Mouse (Mus musculus) hindbrain, postnatal 0 days (tissue): Measurements from ENCODE around the gene Rbms2. TPM values are rescaled to one million over a fixed set of nuclear protein-coding genes. Genes with fewer than 3 reads are reported as not detected.

Experiments used
- ATAC-seq: fragments of 200-750 bp; cut with Nextera tagmentation; 2 replicates; pipeline ENCODE4 v1.8.0; 2017; ENCODE audit warnings: mild to moderate bottlenecking, moderate TSS enrichment, moderate library complexity
- DNase-seq: peaks from one replicate; pipeline ENCODE4 v3.0.0-alpha.2; 2015; ENCODE audit warnings: low spot score
- H3K27ac ChIP-seq: fragments of 300-500 bp; sonication (generic); 2 replicates; pipeline ENCODE4 v1.5.1; 2014; ENCODE audit warnings: mild to moderate bottlenecking
- H3K27me3 ChIP-seq: fragments of 300-500 bp; sonication (generic); 2 replicates; pipeline ENCODE4 v1.6.1; 2014; ENCODE audit warnings: low read length, mixed read lengths; ENCODE audit not compliant: insufficient read depth
- H3K36me3 ChIP-seq: fragments of 300-500 bp; sonication (generic); 2 replicates; pipeline ENCODE4 v1.6.1; 2014; ENCODE audit warnings: low read length, mixed read lengths; ENCODE audit not compliant: insufficient read depth
- H3K4me1 ChIP-seq: fragments of 300-500 bp; sonication (generic); 2 replicates; pipeline ENCODE4 v1.6.1; 2014; ENCODE audit warnings: antibody characterized with exemption, low read length, mixed read lengths; ENCODE audit not compliant: insufficient read depth
- H3K4me2 ChIP-seq: fragments of 300-500 bp; sonication (generic); 2 replicates; pipeline ENCODE4 v1.6.1; 2014; ENCODE audit warnings: low read depth, mild to moderate bottlenecking, low read length, moderate library complexity, mixed read lengths
- H3K4me3 ChIP-seq: fragments of 300-500 bp; sonication (generic); 2 replicates; pipeline ENCODE4 v1.5.1; 2014; ENCODE audit warnings: low read length
- H3K9ac ChIP-seq: fragments of 300-500 bp; sonication (generic); replicated peaks from 2 replicates; pipeline ENCODE4 v1.6.1; 2014; ENCODE audit warnings: mild to moderate bottlenecking, low read length, moderate library complexity, mixed read lengths
- H3K9me3 ChIP-seq: fragments of 300-500 bp; sonication (generic); 2 replicates; pipeline ENCODE4 v1.6.1; 2016; ENCODE audit warnings: low read length, mixed read lengths
- CTCF ChIP-seq: IDR thresholded peaks from 2 replicates; pipeline ENCODE4 v1.5.1; 2016; ENCODE audit warnings: antibody characterized with exemption, control low read depth, low read depth
- WGBS: fragments of 180-500 bp; shearing (Covaris S2); extraction: QIAGEN DNeasy Blood & Tissue Kit; methylation state at CpG from one replicate; pipeline ENCODE4 v1.1.7; 2014; 5-methylcytosine and 5-hydroxymethylcytosine counted together
- polyA plus RNA-seq: library from polyadenylated mRNA; unstranded; fragments of >200 nt; fragmentation: Nextera tagmentation; extraction: Ambion mirVana; gene quantifications from 2 replicates; pipeline ENCODE4 v1.2.1, GENCODE M21; 2015
- total RNA-seq: library from RNA; depleted of rRNA; stranded (reverse); fragments of >200 nt; gene quantifications from 2 replicates; pipeline ENCODE4 v1.2.3, GENCODE M21; 2014

The Rbms2 gene
- total and polyA plus RNA-seq, 2 experiments from 2014 or later = 7.3 to 13.2 TPM

- Histone ChIP-seq H3K36me3 (no peaks in the 10 kb centered on the region), H3K9ac (peak overlapping the region; percentile 92), H3K27ac (peak overlapping the region; percentile 79), H3K9me3 (no peaks in the 10 kb centered on the region), H3K27me3 (no peaks in the 10 kb centered on the region), H3K4me1 (peaks cover 16% of the 10 kb centered on the region), H3K4me2 (peak overlapping the region; percentile 75), H3K4me3 (peak overlapping the region; percentile 100)
- TF ChIP-seq CTCF = no peak
- DNase-seq = peak; percentile 75
- no peak for ATAC-seq
- under 1% methylated on average over 13 of the region's 13 CpGs for WGBS
Observed at GRCm38 (mm10) chr10:128097587-128097971, 82.5 kb downstream of the Rbms2 start.

GRCm38 (mm10) chr10:128096693-128097586 is 83.2 kb downstream of the Rbms2 start:
- peak; percentile 84 for ATAC-seq
- peaks cover 20% of the 10 kb centered on the region for H3K4me1 ChIP-seq

GRCm38 (mm10) chr10:128096313-128096692 is 83.8 kb downstream of the Rbms2 start:
- Histone ChIP-seq H3K9me3 (no peaks in the 10 kb centered on the region), H3K4me3 (peak overlapping the region; percentile 100; the same call in 1 of the 2 replicates), H3K27ac (no peak overlapping the region), H3K9ac (no peak overlapping the region), H3K27me3 (no peaks in the 10 kb centered on the region), H3K4me1 (peaks cover 26% of the 10 kb centered on the region), H3K4me2 (no peak overlapping the region), H3K36me3 (no peaks in the 10 kb centered on the region)
- TF ChIP-seq CTCF = no peak
- DNase-seq (no peak), ATAC-seq (no peak)
- 23% methylated on average over 4 of the region's 4 CpGs for WGBS

More at GRCm38 (mm10) chr10:128096693-128097586, 83.2 kb downstream of the Rbms2 start:
- peak; percentile 45; the same call in 1 of the 2 replicates for TF ChIP-seq CTCF
- peak overlapping the region; percentile 100 for H3K4me3 ChIP-seq
- peak overlapping the region; percentile 92 for H3K9ac ChIP-seq
- peak; percentile 95 for DNase-seq
- WGBS = under 1% methylated on average over 76 of the region's 86 CpGs
- peak overlapping the region; percentile 75 for H3K4me2 ChIP-seq
- H3K36me3 ChIP-seq = no peaks in the 10 kb centered on the region
- peak overlapping the region; percentile 79 for H3K27ac ChIP-seq
- no peaks in the 10 kb centered on the region for H3K27me3 ChIP-seq
- no peaks in the 10 kb centered on the region for H3K9me3 ChIP-seq

- no peaks in the 10 kb centered on the region for H3K9me3 ChIP-seq
- H3K4me3 ChIP-seq = no peak overlapping the region
- H3K36me3 ChIP-seq = no peaks in the 10 kb centered on the region
- WGBS = 33% methylated on average over 9 of the region's 9 CpGs
- peak overlapping the region; percentile 88 for H3K4me2 ChIP-seq
- no peaks in the 10 kb centered on the region for H3K27me3 ChIP-seq
- H3K4me1 ChIP-seq = peaks cover 27% of the 10 kb centered on the region
- TF ChIP-seq CTCF = no peak
- DNase-seq (no peak), ATAC-seq (no peak)
- no peak overlapping the region for H3K27ac ChIP-seq
- H3K9ac ChIP-seq = no peak overlapping the region
Observed at GRCm38 (mm10) chr10:128095003-128095636, 85.0 kb downstream of the Rbms2 start.

- Histone ChIP-seq H3K9ac (0 out of 2 replicates have a peak overlapping the region, but pooled peaks have one; percentile 22), H3K4me3 (peak overlapping the region; percentile 72), H3K36me3 (peaks cover 6% of the 10 kb centered on the region), H3K4me1 (peaks cover 27% of the 10 kb centered on the region), H3K4me2 (peak overlapping the region; percentile 88), H3K27ac (peak overlapping the region; percentile 78; the same call in 1 of the 2 replicates), H3K9me3 (no peaks in the 10 kb centered on the region), H3K27me3 (no peaks in the 10 kb centered on the region)
- no peak for ATAC-seq
- no peak for TF ChIP-seq CTCF
- peak; percentile 79 for DNase-seq
- 10% methylated on average over 19 of the region's 19 CpGs for WGBS
Observed at GRCm38 (mm10) chr10:128094340-128094968, 85.6 kb downstream of the Rbms2 start.

- Histone ChIP-seq H3K4me1 (peaks cover 27% of the 10 kb centered on the region), H3K4me3 (peak overlapping the region; percentile 72), H3K4me2 (peak overlapping the region; percentile 88), H3K27me3 (no peaks in the 10 kb centered on the region), H3K27ac (peak overlapping the region; percentile 78), H3K36me3 (peaks cover 13% of the 10 kb centered on the region), H3K9me3 (no peaks in the 10 kb centered on the region), H3K9ac (peak overlapping the region; percentile 61)
- no peak for TF ChIP-seq CTCF
- 17% methylated on average over 13 of the region's 13 CpGs for WGBS
- DNase-seq = peak; percentile 19
- ATAC-seq = no peak
Observed at GRCm38 (mm10) chr10:128093496-128094294, 86.4 kb downstream of the Rbms2 start.
